Mouse (Mus musculus) T-cell, adult 2 months (primary cell): ENCODE data around the gene Gadd45g.

Experiments
- DNase-seq: peaks from one replicate; pipeline ENCODE4 v3.0.0; 2022; ENCODE audit warnings: low spot score

Gadd45g gene

GRCm38 (mm10) chr13:51846301-51846867, at the start of gene Gadd45g:
Gene Gadd45g, plus strand, starts transcription at chr13:51846678.
- peak; percentile 94 for DNase-seq

GRCm38 (mm10) chr13:51797899-51798746, 48.4 kb upstream of the Gadd45g start:
- DNase-seq: peak; percentile 75

GRCm38 (mm10) chr13:51799735-51800522, 46.5 kb upstream of the Gadd45g start:
- DNase-seq: peak; percentile 68

- peak; percentile 92 for DNase-seq
Measured at GRCm38 (mm10) chr13:51800921-51801320, 45.6 kb upstream of the Gadd45g start.

GRCm38 (mm10) chr13:51805634-51806033, 40.8 kb upstream of the Gadd45g start:
- DNase-seq: no peak

- no peak for DNase-seq
Measured at GRCm38 (mm10) chr13:51806220-51806619, 40.3 kb upstream of the Gadd45g start.

GRCm38 (mm10) chr13:51808141-51808540, 38.3 kb upstream of the Gadd45g start:
- no peak for DNase-seq

- peak; percentile 95 for DNase-seq
Measured at GRCm38 (mm10) chr13:51813621-51814615, 32.6 kb upstream of the Gadd45g start.

GRCm38 (mm10) chr13:51814646-51815045, 31.8 kb upstream of the Gadd45g start:
- DNase-seq: no peak

- DNase-seq: peak; percentile 80
Measured at GRCm38 (mm10) chr13:51815865-51816504, 30.5 kb upstream of the Gadd45g start.

- DNase-seq: no peak
Measured at GRCm38 (mm10) chr13:51816559-51817041, 29.9 kb upstream of the Gadd45g start.

- DNase-seq: no peak
Measured at GRCm38 (mm10) chr13:51818170-51818943, 28.1 kb upstream of the Gadd45g start.

- DNase-seq: no peak
Measured at GRCm38 (mm10) chr13:51818944-51819326, 27.5 kb upstream of the Gadd45g start.

GRCm38 (mm10) chr13:51819351-51819750, 27.1 kb upstream of the Gadd45g start:
- no peak for DNase-seq

- no peak for DNase-seq
Measured at GRCm38 (mm10) chr13:51821988-51822387, 24.5 kb upstream of the Gadd45g start.

GRCm38 (mm10) chr13:51823822-51824495, 22.5 kb upstream of the Gadd45g start:
- no peak for DNase-seq

- peak; percentile 49 for DNase-seq
Measured at GRCm38 (mm10) chr13:51830744-51831450, 15.6 kb upstream of the Gadd45g start.

- DNase-seq: no peak
Measured at GRCm38 (mm10) chr13:51832491-51832890, 14.0 kb upstream of the Gadd45g start.

GRCm38 (mm10) chr13:51833611-51834010, 12.9 kb upstream of the Gadd45g start:
- no peak for DNase-seq
